Mouse (Mus musculus) brain, embryonic 14.5 days (tissue): ENCODE data around the gene Fam189a2.

ENCODE experiments used
- CTCF ChIP-seq: fragments of 200-500 bp; IDR thresholded peaks from 2 replicates; pipeline ENCODE4 v1.5.1; 2012; ENCODE audit warnings: inconsistent platforms, mild to moderate bottlenecking, moderate library complexity, borderline replicate concordance; ENCODE audit not compliant: insufficient read depth, insufficient read length; ENCODE audit errors: extremely low read depth
- POLR2A ChIP-seq: fragments of 200-500 bp; IDR thresholded peaks from 2 replicates; pipeline ENCODE4 v1.6.1; 2012; ENCODE audit warnings: mild to moderate bottlenecking, inconsistent platforms, borderline replicate concordance; ENCODE audit not compliant: poor library complexity, insufficient read depth, insufficient read length, severe bottlenecking; ENCODE audit errors: extremely low read depth

- TF ChIP-seq CTCF = no peak
- no peak for TF ChIP-seq POLR2A
Observed at GRCm38 (mm10) chr19:23970374-23970773, 60.4 kb downstream of the Fam189a2 start.
